Mouse (Mus musculus) lung, postnatal 25 days (tissue): ENCODE results near the gene Hnrnpul2.

ENCODE experiments used
- DNase-seq: peaks from one replicate; pipeline ENCODE4 v3.0.0; 2022; ENCODE audit warnings: low spot score

The Hnrnpul2 gene

GRCm38 (mm10) chr19:8819596-8820423 is at the start of gene Hnrnpul2:
TSS of gene Hnrnpul2 (plus strand) at chr19:8820010.
- DNase-seq: peak; percentile 99

- peak; percentile 82 for DNase-seq
Observed at GRCm38 (mm10) chr19:8770567-8771270, 49.1 kb upstream of the Hnrnpul2 start, which contains the start of gene Tmem223. TSS of gene Tmem223 (plus strand) at chr19:8770996.

GRCm38 (mm10) chr19:8772996-8773395 is 46.8 kb upstream of the Hnrnpul2 start:
- no peak for DNase-seq

- no peak for DNase-seq
Observed at GRCm38 (mm10) chr19:8773409-8773808, 46.4 kb upstream of the Hnrnpul2 start.

GRCm38 (mm10) chr19:8774086-8774835 is 45.5 kb upstream of the Hnrnpul2 start, which contains the start of gene Tmem179b:
TSS of gene Tmem179b (minus strand) at chr19:8774467.
- DNase-seq: peak; percentile 95

- no peak for DNase-seq
Observed at GRCm38 (mm10) chr19:8774951-8775421, 44.8 kb upstream of the Hnrnpul2 start.

GRCm38 (mm10) chr19:8786008-8786781 is 33.6 kb upstream of the Hnrnpul2 start, which contains the start of gene Taf6l:
TSS of gene Taf6l (minus strand) at chr19:8786417.
- DNase-seq: peak; percentile 97

- no peak for DNase-seq
Observed at GRCm38 (mm10) chr19:8788521-8788920, 31.3 kb upstream of the Hnrnpul2 start.

- DNase-seq: no peak
Observed at GRCm38 (mm10) chr19:8789171-8789570, 30.6 kb upstream of the Hnrnpul2 start.

- DNase-seq: no peak
Observed at GRCm38 (mm10) chr19:8790171-8790570, 29.6 kb upstream of the Hnrnpul2 start.

GRCm38 (mm10) chr19:8798264-8798946 is 21.4 kb upstream of the Hnrnpul2 start, which contains the start of gene Polr2g:
TSS of gene Polr2g (minus strand) at chr19:8798577.
- DNase-seq: peak; percentile 92

GRCm38 (mm10) chr19:8798947-8799315 is 20.9 kb upstream of the Hnrnpul2 start:
- no peak for DNase-seq

GRCm38 (mm10) chr19:8802130-8802821 is 17.5 kb upstream of the Hnrnpul2 start, which contains the start of gene Zbtb3:
TSS of gene Zbtb3 (plus strand) at chr19:8802555.
- DNase-seq: peak; percentile 99

GRCm38 (mm10) chr19:8803204-8803780 is 16.5 kb upstream of the Hnrnpul2 start:
- DNase-seq: no peak

GRCm38 (mm10) chr19:8803879-8804660 is 15.7 kb upstream of the Hnrnpul2 start:
- no peak for DNase-seq

- no peak for DNase-seq
Observed at GRCm38 (mm10) chr19:8806810-8807209, 13.0 kb upstream of the Hnrnpul2 start.

- DNase-seq: no peak
Observed at GRCm38 (mm10) chr19:8815812-8816211, 4.0 kb upstream of the Hnrnpul2 start.

GRCm38 (mm10) chr19:8817001-8817400 is 2.8 kb upstream of the Hnrnpul2 start:
- no peak for DNase-seq

- no peak for DNase-seq
Observed at GRCm38 (mm10) chr19:8818301-8818798, 1.5 kb upstream of the Hnrnpul2 start.
